Mouse (Mus musculus): ENCODE results near the gene Bpifb5. TPM values are rescaled to one million over a fixed set of nuclear protein-coding genes. Genes with fewer than 3 reads are reported as not detected.

Bpifb5 gene
- polyA plus RNA-seq, 1 experiment: 0.40 TPM

DNA sequence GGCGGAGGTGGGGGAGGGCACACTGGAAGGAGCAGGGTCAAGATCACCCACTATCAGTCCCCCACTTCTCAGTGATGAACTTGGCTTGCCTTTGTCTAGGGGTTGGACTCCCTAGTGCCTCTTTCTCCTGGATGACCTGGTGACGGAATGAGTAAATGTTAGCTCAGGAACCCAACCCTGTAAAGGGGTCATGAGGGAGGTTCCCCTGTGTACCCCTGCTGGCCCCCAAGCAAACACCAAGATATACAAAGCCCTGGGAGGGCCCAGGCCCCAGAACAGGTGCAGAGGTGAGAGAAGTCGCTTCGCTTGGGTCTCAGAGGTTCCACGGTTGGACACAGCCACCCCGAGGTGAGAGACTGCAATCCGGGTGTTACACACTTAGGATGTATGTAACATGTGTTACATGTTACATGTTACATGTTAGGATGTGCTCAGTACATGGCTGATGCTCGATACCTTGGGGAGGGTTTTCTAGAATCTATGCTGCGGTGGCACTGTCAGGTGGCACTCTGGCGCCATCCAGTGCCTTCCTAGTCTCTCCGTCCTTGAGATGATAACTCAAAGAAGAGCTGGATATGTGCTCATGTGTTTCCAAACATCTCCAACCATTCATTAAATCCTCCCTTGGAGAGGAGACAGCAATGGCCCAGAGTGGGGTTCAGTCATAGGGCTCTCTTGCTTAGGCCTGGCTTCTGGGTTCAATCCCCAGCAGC lies 32.8 kb upstream of the Bpifb5 start, which contains the start of gene Bpifb1:
TSS of gene Bpifb1 (plus strand) at position 273 of the 713 bp plus-strand sequence.
- 87% methylated on average over 11 of the region's 11 CpGs for WGBS
- Histone ChIP-seq H3K4me3 (ENCODE audit: control insufficient read depth, insufficient read depth, low read length) (no peak within 1 kb of the TSS), H3K27ac (ENCODE audit: control insufficient read depth, insufficient read depth, low read length) (no peak within 1 kb of the TSS), H3K36me3 (ENCODE audit: control insufficient read depth, insufficient read depth, low read length) (no peaks in the 10 kb centered on the region), H3K4me1 (replicated peaks; ENCODE audit: control insufficient read depth, insufficient read depth, low read length) (no peaks in the 10 kb centered on the region), H3K27me3 (ENCODE audit: control insufficient read depth, insufficient read depth, low read length) (no peaks in the 10 kb centered on the region)
- no peak for DNase-seq
- TF ChIP-seq POLR2A (IDR thresholded peaks at IDR 0.05; ENCODE audit: control insufficient read depth, extremely low read depth, insufficient read depth, low read length, poor library complexity) (no peak), CTCF (IDR thresholded peaks at IDR 0.05; ENCODE audit: borderline replicate concordance, control insufficient read depth, extremely low read depth, insufficient read depth, low read length, poor library complexity) (no peak)

GRCm38 (mm10) chr2:154192141-154192540 lies 31.4 kb upstream of the Bpifb5 start:
- 78% methylated on average over 2 of the region's 2 CpGs for WGBS
- DNase-seq: no peak
- no peaks in the 10 kb centered on the region for H3K36me3 ChIP-seq (ENCODE audit: control insufficient read depth, insufficient read depth, low read length)
- no peaks in the 10 kb centered on the region for H3K27me3 ChIP-seq (ENCODE audit: control insufficient read depth, insufficient read depth, low read length)
- H3K4me3 ChIP-seq (ENCODE audit: control insufficient read depth, insufficient read depth, low read length): no peak overlapping the region
- H3K27ac ChIP-seq (ENCODE audit: control insufficient read depth, insufficient read depth, low read length): no peak overlapping the region
- no peak for TF ChIP-seq POLR2A (IDR thresholded peaks at IDR 0.05; ENCODE audit: control insufficient read depth, extremely low read depth, insufficient read depth, low read length, poor library complexity)
- TF ChIP-seq CTCF (IDR thresholded peaks at IDR 0.05; ENCODE audit: borderline replicate concordance, control insufficient read depth, extremely low read depth, insufficient read depth, low read length, poor library complexity): no peak
- no peaks in the 10 kb centered on the region for H3K4me1 ChIP-seq (replicated peaks; ENCODE audit: control insufficient read depth, insufficient read depth, low read length)

DNA sequence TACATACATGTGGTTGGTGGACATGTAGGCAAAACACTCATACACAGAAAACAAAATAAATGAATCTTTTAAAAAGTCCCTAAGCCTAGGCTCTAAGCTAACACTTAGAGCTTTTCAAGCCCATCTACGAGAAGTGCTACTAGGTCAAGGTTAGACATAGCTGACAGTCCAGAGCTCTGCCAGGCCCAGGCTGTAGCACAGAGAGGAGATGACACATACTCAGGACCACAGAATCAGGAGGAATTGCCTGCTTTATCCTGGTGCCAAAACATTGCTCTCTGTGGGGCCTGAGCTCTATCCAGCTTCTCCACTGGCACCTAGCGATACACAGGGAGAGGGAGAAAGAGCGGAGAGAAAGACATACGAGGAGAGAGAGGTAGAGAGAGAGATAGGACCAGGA lies 30.5 kb upstream of the Bpifb5 start:
- DNase-seq: no peak
- no peak overlapping the region for H3K4me3 ChIP-seq (ENCODE audit: control insufficient read depth, insufficient read depth, low read length)
- no peak for TF ChIP-seq POLR2A (IDR thresholded peaks at IDR 0.05; ENCODE audit: control insufficient read depth, extremely low read depth, insufficient read depth, low read length, poor library complexity)
- TF ChIP-seq CTCF (IDR thresholded peaks at IDR 0.05; ENCODE audit: borderline replicate concordance, control insufficient read depth, extremely low read depth, insufficient read depth, low read length, poor library complexity): no peak
- no peaks in the 10 kb centered on the region for H3K27me3 ChIP-seq (ENCODE audit: control insufficient read depth, insufficient read depth, low read length)
- 93% methylated on average over 4 of the region's 4 CpGs for WGBS
- no peaks in the 10 kb centered on the region for H3K36me3 ChIP-seq (ENCODE audit: control insufficient read depth, insufficient read depth, low read length)
- H3K27ac ChIP-seq (ENCODE audit: control insufficient read depth, insufficient read depth, low read length): no peak overlapping the region
- no peaks in the 10 kb centered on the region for H3K4me1 ChIP-seq (replicated peaks; ENCODE audit: control insufficient read depth, insufficient read depth, low read length)

DNA sequence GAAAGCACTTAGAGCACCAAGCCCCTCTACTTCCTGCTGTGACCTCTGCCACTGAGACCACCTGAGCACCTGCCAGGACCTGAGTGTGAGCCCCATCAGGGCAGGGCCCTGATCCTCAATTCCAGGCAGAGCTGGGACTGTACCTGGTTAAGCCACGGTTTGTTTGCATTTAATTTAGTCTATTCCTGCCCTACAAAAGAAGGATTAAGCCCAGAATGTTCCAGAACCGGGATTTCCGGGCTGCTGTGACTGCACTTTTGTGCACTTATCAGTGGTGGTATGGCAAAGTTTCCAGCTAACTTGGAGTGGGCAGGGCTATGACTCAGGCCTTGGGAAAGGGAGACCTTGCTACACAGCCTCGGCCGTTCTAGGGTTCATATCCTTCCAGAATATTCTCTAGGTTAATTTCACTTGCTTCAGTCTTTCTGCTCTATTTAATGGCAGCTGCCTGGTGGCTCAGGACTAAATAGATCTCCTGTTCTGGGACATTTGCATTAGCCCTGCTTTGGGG lies 29.5 kb upstream of the Bpifb5 start:
- 84% methylated on average over 5 of the region's 5 CpGs for WGBS
- H3K4me1 ChIP-seq (replicated peaks; ENCODE audit: control insufficient read depth, insufficient read depth, low read length): no peaks in the 10 kb centered on the region
- H3K4me3 ChIP-seq (ENCODE audit: control insufficient read depth, insufficient read depth, low read length): no peak overlapping the region
- TF ChIP-seq CTCF (IDR thresholded peaks at IDR 0.05; ENCODE audit: borderline replicate concordance, control insufficient read depth, extremely low read depth, insufficient read depth, low read length, poor library complexity) (no peak), POLR2A (IDR thresholded peaks at IDR 0.05; ENCODE audit: control insufficient read depth, extremely low read depth, insufficient read depth, low read length, poor library complexity) (no peak)
- DNase-seq: no peak
- no peak overlapping the region for H3K27ac ChIP-seq (ENCODE audit: control insufficient read depth, insufficient read depth, low read length)
- H3K27me3 ChIP-seq (ENCODE audit: control insufficient read depth, insufficient read depth, low read length): no peaks in the 10 kb centered on the region
- no peaks in the 10 kb centered on the region for H3K36me3 ChIP-seq (ENCODE audit: control insufficient read depth, insufficient read depth, low read length)

- no peak for DNase-seq
- H3K4me3 ChIP-seq (ENCODE audit: control insufficient read depth, insufficient read depth, low read length): no peak overlapping the region
- no peaks in the 10 kb centered on the region for H3K36me3 ChIP-seq (ENCODE audit: control insufficient read depth, insufficient read depth, low read length)
- H3K27me3 ChIP-seq (ENCODE audit: control insufficient read depth, insufficient read depth, low read length): no peaks in the 10 kb centered on the region
- TF ChIP-seq POLR2A (IDR thresholded peaks at IDR 0.05; ENCODE audit: control insufficient read depth, extremely low read depth, insufficient read depth, low read length, poor library complexity): no peak
- TF ChIP-seq CTCF (IDR thresholded peaks at IDR 0.05; ENCODE audit: borderline replicate concordance, control insufficient read depth, extremely low read depth, insufficient read depth, low read length, poor library complexity): no peak
- no peaks in the 10 kb centered on the region for H3K4me1 ChIP-seq (replicated peaks; ENCODE audit: control insufficient read depth, insufficient read depth, low read length)
- H3K27ac ChIP-seq (ENCODE audit: control insufficient read depth, insufficient read depth, low read length): no peak overlapping the region
- 90% methylated on average over 9 of the region's 9 CpGs for WGBS
These were observed 26.5 kb upstream of the Bpifb5 start for GRCm38 (mm10) chr2:154197036-154197435.

GRCm38 (mm10) chr2:154204630-154205029 lies 18.9 kb upstream of the Bpifb5 start:
- Histone ChIP-seq H3K27me3 (ENCODE audit: control insufficient read depth, insufficient read depth, low read length) (no peaks in the 10 kb centered on the region), H3K4me1 (replicated peaks; ENCODE audit: control insufficient read depth, insufficient read depth, low read length) (no peaks in the 10 kb centered on the region), H3K36me3 (ENCODE audit: control insufficient read depth, insufficient read depth, low read length) (no peaks in the 10 kb centered on the region), H3K27ac (ENCODE audit: control insufficient read depth, insufficient read depth, low read length) (no peak overlapping the region), H3K4me3 (ENCODE audit: control insufficient read depth, insufficient read depth, low read length) (no peak overlapping the region)
- 95% methylated on average over 4 of the region's 4 CpGs for WGBS
- TF ChIP-seq POLR2A (IDR thresholded peaks at IDR 0.05; ENCODE audit: control insufficient read depth, extremely low read depth, insufficient read depth, low read length, poor library complexity) (no peak), CTCF (IDR thresholded peaks at IDR 0.05; ENCODE audit: borderline replicate concordance, control insufficient read depth, extremely low read depth, insufficient read depth, low read length, poor library complexity) (no peak)
- DNase-seq: no peak

Measured in thymus, adult 2 months (tissue).